Mouse (Mus musculus) CD8-positive naive resting alpha-beta T cell, adult 2 months (primary cell): ENCODE results near the gene Espn.

Experiments
- DNase-seq, 2 experiments: peaks; one replicate each; pipeline ENCODE4 v3.0.0; 2022; ENCODE audit warnings: low read depth in 2 of 2, low spot score in 2 of 2

Espn gene

GRCm38 (mm10) chr4:152073715-152074114, 78.5 kb downstream of the Espn start:
- no peak for DNase-seq

- no peak for DNase-seq
Measured at GRCm38 (mm10) chr4:152072655-152073054, 79.5 kb downstream of the Espn start.

GRCm38 (mm10) chr4:152072121-152072601, 80.0 kb downstream of the Espn start, which contains the start of gene Plekhg5:
Gene Plekhg5 (plus strand): TSS chr4:152072498.
- no peak for DNase-seq

- no peak for DNase-seq
Measured at GRCm38 (mm10) chr4:152070494-152071396, 81.4 kb downstream of the Espn start.
